Mouse (Mus musculus) thymus, adult 2 months (tissue): Measurements from ENCODE around the gene Syt7. TPM values are rescaled to one million over a fixed set of nuclear protein-coding genes. Genes with fewer than 3 reads are reported as not detected.

Experiments
- DNase-seq: peaks from one replicate; pipeline ENCODE4 v3.0.0; 2021
- H3K27ac ChIP-seq: fragments of 200-500 bp; 2 replicates; pipeline ENCODE4 v1.5.1; 2012; ENCODE audit warnings: low read length, control low read depth; ENCODE audit not compliant: control insufficient read depth, insufficient read depth
- H3K27me3 ChIP-seq: fragments of 200-500 bp; 2 replicates; pipeline ENCODE4 v1.6.1; 2012; ENCODE audit warnings: mild to moderate bottlenecking, low read length, moderate library complexity, mixed read lengths; ENCODE audit not compliant: control insufficient read depth, insufficient read depth
- H3K36me3 ChIP-seq: fragments of 200-500 bp; 2 replicates; pipeline ENCODE4 v1.6.1; 2012; ENCODE audit warnings: mild to moderate bottlenecking, low read length, moderate library complexity; ENCODE audit not compliant: control insufficient read depth, insufficient read depth
- H3K4me1 ChIP-seq: fragments of 200-500 bp; replicated peaks from 2 replicates; pipeline ENCODE4 v1.6.1; 2012; ENCODE audit warnings: low read length; ENCODE audit not compliant: control insufficient read depth, insufficient read depth
- H3K4me3 ChIP-seq: fragments of 200-500 bp; 2 replicates; pipeline ENCODE4 v1.5.1; 2012; ENCODE audit warnings: mild to moderate bottlenecking, low read length, control low read depth, moderate library complexity; ENCODE audit not compliant: control insufficient read depth, insufficient read depth
- CTCF ChIP-seq: fragments of 200-500 bp; IDR thresholded peaks from 2 replicates; pipeline ENCODE4 v1.5.1; 2012; ENCODE audit warnings: mild to moderate bottlenecking, control low read depth, low read length, moderate library complexity, borderline replicate concordance; ENCODE audit not compliant: control insufficient read depth, poor library complexity, insufficient read depth; ENCODE audit errors: extremely low read depth
- POLR2A ChIP-seq: fragments of 200-500 bp; IDR thresholded peaks from 2 replicates; pipeline ENCODE4 v1.6.1; 2012; ENCODE audit warnings: mild to moderate bottlenecking, low read length, control low read depth, moderate library complexity; ENCODE audit not compliant: control insufficient read depth, poor library complexity, insufficient read depth; ENCODE audit errors: extremely low read depth
- WGBS: fragments of 180-500 bp; shearing (Covaris S2); methylation state at CpG from one replicate; pipeline ENCODE4 v1.1.7; 2018; 5-methylcytosine and 5-hydroxymethylcytosine counted together
- polyA plus RNA-seq: library from polyadenylated mRNA; depleted of rRNA; stranded (reverse); fragments of >200 nt; gene quantifications from 2 replicates; pipeline ENCODE4 v1.2.3, GENCODE M21; 2012

Syt7 gene
- polyA plus RNA-seq, 1 experiment: 1.8 TPM

DNA sequence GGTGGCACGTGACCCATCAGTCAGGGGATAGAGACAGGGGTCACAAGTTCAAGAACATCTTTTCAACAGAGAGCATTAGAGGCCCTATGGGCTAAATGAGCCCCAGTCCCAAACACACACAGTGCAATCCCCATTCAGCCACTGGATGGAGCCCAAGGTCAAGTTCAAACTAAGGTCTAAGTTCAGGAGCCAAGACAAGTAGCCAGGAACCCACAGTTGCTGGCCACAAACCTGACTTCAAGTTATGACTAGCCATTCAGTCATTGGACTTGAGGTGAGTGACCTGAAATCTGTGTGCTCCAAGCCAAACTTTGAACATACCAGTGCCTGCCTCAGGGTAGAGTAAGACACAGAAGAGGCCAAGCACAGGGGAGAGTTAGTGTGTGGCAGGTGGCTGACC lies 48.6 kb downstream of the Syt7 start:
- Histone ChIP-seq H3K4me1 (no peaks in the 10 kb centered on the region), H3K4me3 (no peak overlapping the region), H3K36me3 (no peaks in the 10 kb centered on the region), H3K27ac (no peak overlapping the region), H3K27me3 (no peaks in the 10 kb centered on the region)
- DNase-seq: no peak
- TF ChIP-seq POLR2A: no peak
- no peak for TF ChIP-seq CTCF
- 79% methylated on average over 1 of the region's 1 CpGs for WGBS

DNA sequence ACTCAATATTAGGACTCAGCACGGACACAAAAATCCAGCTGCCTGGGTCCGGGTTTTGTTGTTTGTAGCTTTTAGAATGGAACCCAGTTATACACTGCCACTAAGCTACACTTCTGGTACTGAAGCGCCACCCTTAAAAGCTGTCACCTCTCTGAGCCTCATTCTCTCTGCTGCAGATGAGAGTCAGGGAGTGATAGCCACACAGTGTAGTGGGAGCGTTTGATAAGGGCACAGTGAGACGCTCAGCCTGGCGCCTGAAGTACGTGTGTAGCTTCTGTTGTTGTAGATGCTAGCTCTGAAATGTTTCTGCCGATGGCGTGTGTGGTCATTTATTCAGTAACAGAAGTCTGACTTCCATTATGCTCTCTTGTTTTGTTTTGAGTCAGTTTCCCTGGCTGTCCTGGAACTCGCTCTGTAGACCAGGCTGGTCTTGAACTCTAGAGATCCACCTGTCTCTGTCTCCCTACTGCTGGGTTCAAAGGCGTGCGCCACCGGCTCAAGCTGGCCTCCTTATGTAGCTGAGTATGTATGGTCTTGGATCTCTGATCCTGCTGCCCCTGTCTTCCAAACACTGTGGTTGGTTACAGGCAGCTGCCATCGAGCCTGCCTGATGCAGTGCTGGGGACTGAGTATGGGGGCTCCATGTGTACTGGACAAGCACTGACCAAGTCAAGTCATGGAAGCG lies 55.9 kb downstream of the Syt7 start:
- Histone ChIP-seq H3K27ac (no peak overlapping the region), H3K36me3 (no peaks in the 10 kb centered on the region), H3K4me3 (no peak overlapping the region), H3K4me1 (no peaks in the 10 kb centered on the region), H3K27me3 (no peaks in the 10 kb centered on the region)
- 92% methylated on average over 15 of the region's 15 CpGs for WGBS
- TF ChIP-seq POLR2A: no peak
- no peak for TF ChIP-seq CTCF
- no peak for DNase-seq

- Histone ChIP-seq H3K27ac (no peak overlapping the region), H3K27me3 (no peaks in the 10 kb centered on the region), H3K36me3 (no peaks in the 10 kb centered on the region), H3K4me1 (no peaks in the 10 kb centered on the region), H3K4me3 (no peak overlapping the region)
- TF ChIP-seq POLR2A (no peak), CTCF (no peak)
- WGBS: 91% methylated on average over 7 of the region's 7 CpGs
- no peak for DNase-seq
Measured at GRCm38 (mm10) chr19:10448275-10448674, 59.4 kb downstream of the Syt7 start.

DNA sequence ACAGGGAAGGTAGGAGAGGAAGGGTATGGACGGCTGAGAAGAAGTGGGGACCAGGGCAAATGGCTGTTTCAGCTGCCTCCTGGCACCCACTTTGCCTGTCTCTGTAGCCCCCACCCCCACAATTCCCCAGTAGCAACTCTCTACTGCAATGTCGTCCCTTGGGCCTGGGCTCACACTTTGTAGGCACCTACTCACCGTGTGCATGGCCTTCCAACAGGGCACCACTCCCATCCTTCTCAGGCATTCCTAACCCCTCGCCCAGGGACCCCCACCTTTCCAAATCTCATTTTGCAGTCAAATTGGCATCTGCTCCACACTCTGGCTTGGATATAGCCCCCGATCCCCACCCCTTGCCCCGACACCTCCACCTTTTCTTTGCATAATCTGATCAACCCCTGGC lies 60.3 kb downstream of the Syt7 start:
- 86% methylated on average over 6 of the region's 6 CpGs for WGBS
- TF ChIP-seq CTCF (no peak), POLR2A (no peak)
- no peak overlapping the region for H3K27ac ChIP-seq
- no peaks in the 10 kb centered on the region for H3K27me3 ChIP-seq
- H3K4me3 ChIP-seq: no peak overlapping the region
- H3K4me1 ChIP-seq: no peaks in the 10 kb centered on the region
- H3K36me3 ChIP-seq: no peaks in the 10 kb centered on the region
- no peak for DNase-seq

DNA sequence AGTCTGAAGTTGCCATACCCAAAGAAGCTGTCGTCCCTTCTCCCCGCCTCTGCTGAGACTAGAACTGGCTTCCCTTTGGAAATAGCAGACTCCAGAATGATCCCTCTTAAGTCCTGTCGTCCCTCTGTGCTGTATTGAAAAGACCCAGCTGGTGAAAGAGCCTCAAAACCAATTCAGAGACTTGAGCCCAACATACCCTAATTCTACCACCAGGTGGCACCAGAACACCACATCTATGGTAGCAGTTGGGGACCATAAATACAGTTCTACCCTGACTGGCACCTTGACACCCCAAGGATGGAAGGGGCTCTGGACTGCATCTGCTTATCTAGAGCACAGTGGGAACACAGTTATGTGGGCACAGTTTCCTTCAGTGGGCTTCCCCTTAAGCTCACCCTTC lies 60.8 kb downstream of the Syt7 start:
- no peak overlapping the region for H3K27ac ChIP-seq
- peak; percentile 55 for DNase-seq
- H3K27me3 ChIP-seq: no peaks in the 10 kb centered on the region
- WGBS: 22% methylated on average over 3 of the region's 3 CpGs
- H3K36me3 ChIP-seq: no peaks in the 10 kb centered on the region
- TF ChIP-seq POLR2A: no peak
- no peak for TF ChIP-seq CTCF
- no peak overlapping the region for H3K4me3 ChIP-seq
- no peaks in the 10 kb centered on the region for H3K4me1 ChIP-seq

DNA sequence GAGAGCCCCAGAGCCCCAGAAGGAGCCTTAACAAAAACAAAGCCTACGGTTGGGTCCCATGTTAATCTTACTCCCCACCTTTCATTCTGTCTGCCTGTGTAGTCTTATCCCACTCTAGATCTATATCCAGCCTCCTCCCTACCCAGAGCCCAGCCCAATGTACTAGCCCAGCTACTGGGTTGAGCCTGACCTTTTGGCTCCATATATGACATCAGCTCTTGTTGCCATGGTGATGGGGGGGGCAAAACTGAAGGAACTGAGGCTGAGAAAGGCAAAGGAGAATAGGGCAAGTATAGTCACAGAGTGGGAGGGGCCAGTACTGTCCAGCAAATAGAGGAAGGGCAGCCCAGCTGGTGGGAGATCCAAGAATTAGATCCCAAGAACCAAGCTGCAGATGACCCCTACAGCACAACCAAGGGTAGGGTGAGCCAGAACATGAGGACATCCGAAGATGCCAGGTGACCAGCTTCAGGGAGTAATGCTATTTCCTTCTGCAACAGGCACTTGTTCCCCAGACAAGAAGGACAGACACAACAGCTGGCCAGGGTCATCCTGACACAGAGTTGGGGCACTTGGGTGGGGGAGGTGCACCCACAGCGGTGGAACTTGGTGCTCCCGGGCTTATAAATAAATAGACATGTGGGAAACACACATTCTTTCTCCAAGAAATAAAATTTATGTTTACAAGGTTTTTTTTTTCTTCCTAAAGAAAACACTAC lies 66.0 kb downstream of the Syt7 start:
- H3K27ac ChIP-seq: no peak overlapping the region
- 71% methylated on average over 4 of the region's 4 CpGs for WGBS
- peaks cover 15% of the 10 kb centered on the region for H3K27me3 ChIP-seq
- no peaks in the 10 kb centered on the region for H3K36me3 ChIP-seq
- H3K4me1 ChIP-seq: no peaks in the 10 kb centered on the region; the same call in 1 of the 2 replicates
- H3K4me3 ChIP-seq: no peak overlapping the region
- TF ChIP-seq CTCF (no peak), POLR2A (no peak)
- no peak for DNase-seq

- Histone ChIP-seq H3K4me1 (no peaks in the 10 kb centered on the region; the same call in 1 of the 2 replicates), H3K27me3 (peaks cover 15% of the 10 kb centered on the region), H3K27ac (no peak overlapping the region), H3K4me3 (no peak overlapping the region), H3K36me3 (no peaks in the 10 kb centered on the region)
- no peak for TF ChIP-seq CTCF
- no peak for TF ChIP-seq POLR2A
- 63% methylated on average over 3 of the region's 3 CpGs for WGBS
- no peak for DNase-seq
Measured at GRCm38 (mm10) chr19:10455437-10455806, 66.5 kb downstream of the Syt7 start.
